Mouse (Mus musculus): ENCODE data around the gene Nsun2.

Nsun2 gene

DNA sequence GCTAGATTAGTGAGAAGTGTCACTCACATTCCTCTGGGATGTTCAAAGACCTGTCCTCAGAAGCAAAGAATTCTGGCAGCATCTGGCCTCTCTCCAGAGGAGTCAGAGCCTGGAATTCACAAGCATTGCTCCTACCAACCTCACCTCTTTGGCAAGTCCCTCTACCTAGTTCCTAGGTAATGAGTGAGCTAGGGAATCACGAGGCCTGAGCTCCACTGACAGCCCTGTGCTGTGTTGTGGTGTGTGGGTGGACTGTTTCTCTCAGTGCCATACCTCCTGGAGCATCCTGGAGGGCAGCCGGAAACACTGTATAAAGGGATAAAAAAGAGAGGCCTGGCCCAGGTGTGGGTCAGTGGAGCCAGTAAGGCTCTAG, 9.4 kb upstream of the Nsun2 start:
- DNase-seq (ENCODE audit: low spot score): no peak

DNA sequence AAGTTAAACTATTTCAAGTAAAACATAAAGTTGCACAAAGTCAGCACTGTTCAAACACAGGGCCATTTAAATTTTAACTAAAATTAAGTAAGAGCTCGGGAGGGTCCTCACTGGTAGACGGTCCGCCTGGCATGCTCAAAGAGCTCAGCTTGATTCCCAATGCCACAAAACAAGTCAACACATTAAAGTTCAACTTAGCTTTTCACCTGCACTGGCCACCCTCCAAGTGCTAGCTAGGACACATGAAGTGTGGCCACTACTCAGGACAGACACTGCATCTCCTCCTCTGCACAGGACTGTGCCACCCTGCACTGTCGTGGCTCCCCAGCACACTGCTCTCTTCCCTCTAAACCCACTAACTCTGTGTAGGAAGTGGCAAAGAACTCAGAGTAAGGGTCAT, 7.7 kb upstream of the Nsun2 start:
- DNase-seq (ENCODE audit: low spot score): no peak

DNA sequence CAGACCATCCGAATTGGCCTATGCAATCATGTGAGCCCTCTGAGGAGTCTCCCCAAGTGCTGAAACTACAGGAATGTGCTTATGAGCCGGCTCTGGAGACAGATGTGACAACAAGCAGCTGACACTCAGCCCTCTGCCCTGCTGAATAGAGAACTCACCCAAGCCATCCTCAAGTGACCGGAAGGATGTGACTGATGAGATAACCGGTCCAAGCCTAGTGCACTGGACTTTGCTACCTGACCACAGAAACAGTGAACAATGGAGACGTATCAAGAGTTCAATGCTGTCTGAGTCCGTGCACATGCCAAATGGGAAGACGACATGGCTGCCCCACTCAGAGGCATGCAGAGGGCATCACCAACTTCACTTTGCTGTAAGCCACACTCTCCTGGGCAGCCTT, 5.0 kb upstream of the Nsun2 start:
- DNase-seq (ENCODE audit: low spot score): no peak

DNA sequence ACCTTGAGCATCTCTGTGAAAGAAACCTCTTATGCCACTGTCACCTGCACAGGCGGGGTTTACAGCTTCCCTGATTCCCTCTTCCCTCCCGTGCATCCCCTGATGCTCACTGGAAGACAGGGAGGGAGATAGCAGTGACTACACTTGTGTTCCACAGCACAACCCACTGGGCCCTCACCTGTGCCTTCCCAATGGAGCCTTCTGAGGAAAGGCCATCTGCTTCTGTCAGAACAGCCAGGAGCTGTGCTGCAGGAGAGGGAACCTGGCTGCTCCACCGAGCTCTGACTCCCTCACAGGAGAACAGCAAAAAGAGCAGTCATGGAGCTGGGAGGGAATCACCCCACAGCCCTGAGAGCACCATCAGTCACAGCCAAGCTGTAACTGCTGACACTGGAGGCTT, 3.4 kb upstream of the Nsun2 start:
- no peak for DNase-seq (ENCODE audit: low spot score)

DNA sequence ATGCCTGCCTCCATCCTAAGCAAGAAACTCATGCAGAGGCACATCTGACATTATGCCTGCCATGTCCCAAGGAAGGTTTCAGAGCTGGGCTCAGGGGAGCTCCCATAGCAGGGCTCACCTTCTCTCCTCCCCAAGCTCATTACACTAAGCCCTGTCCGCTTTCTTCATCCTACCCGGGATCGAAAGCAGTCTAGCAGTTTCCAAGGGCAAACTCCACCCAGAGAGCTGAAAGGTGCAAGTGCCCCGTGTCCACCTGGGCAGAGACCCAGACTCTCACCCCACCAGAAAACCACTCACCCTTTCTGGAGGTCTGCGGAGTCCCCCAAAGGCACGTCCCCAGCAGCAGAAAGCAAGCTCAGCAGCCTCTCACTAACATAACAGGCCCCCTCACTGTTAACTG, 2.6 kb upstream of the Nsun2 start:
- no peak for DNase-seq (ENCODE audit: low spot score)

DNA sequence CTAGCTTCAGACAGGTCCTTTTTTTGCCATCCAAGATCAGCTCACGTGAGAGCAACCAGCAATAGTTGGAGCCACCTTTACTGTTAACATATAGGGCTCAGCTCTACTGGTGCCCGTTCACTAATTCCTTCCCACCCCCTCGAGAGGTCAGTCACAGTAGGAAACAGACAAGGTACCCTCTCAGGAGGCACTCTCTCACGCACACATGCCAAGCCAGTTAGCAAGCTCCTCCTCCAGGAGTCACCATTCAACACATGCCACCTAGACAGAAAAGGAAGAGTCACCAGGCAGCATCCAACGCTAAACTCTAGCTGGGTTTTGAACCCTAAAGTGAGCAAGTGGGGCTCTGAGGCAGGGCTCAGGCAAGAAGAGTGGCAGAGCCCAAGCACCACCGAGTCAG, 2.1 kb upstream of the Nsun2 start:
- DNase-seq (ENCODE audit: low spot score): no peak

DNA sequence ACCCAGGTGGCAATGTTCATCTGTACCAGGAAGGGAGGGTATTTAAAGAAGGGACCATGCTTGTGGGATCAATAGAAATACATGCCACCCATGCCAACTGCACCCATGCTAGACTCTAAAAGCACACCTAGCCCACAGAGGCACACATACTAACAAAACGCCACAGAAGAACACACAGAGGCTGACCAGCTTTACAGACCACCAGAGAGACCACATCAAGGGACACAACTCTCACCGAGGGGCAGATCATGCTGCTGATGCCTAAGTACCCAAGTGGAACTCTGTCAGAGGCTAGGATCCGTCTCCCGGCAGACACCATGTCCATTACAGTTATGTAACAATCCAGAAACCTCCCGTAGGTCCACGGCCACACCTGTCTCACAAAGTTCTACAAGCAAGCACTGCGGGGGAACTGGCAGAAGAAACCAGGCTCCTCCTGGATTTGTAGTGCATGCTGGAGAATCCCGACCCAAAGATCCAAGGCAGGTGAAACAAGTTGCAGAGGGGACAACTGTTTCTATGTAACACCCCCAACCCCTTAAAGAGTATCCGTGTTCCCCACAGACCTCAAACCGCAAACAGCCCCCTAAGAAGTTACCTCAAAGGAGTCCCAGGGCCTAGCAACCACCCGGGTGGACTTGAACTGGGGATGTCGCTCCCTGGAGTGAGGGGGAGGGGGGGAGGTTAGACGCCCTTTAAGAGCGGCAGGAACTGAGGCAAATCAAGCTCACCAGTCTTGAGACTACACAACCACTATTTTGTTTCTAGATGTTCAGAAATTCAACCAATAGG, 1.2 kb upstream of the Nsun2 start:
- no peak for DNase-seq (ENCODE audit: low spot score)

DNA sequence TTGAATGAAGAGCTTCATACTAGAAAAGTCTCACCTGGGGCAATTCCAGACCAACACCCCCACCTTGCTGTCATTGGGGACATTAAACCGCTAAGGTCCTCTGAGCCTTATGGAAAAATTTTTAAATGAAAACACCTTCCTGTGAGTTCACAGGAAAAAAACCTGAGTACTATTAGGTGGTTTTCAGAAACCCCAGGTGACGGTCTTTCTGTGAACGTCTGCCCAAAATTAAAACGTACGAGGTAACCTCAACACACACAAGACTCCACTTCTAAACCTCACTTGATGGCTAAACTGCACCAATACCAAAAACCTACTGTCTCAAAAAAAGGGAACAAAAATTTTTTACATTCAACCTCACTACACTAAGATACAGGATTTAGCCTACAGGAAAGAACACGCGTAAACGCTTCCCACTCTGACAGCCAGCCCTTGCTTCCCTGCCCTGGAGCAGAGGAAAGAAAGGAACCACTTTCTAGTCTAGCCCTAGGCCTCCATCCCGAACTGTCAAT, 597 bp upstream of the Nsun2 start:
- DNase-seq (ENCODE audit: low spot score): no peak

DNA sequence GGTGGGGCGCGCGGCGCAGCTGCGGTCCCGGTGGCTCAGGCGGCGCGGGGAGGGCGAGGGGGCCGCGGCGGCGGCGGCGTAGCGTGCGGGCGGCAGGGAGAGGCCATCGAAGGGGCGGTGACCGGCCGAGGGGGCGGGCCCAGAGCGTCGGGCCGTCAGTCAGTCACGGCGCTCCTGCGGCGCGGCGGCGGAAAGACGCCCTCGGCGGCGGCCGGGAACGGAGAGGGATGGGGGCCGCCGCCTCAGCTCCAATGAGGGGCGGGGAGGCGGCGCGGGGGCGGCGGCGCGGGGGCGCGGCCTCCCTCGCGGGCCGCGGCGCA, 748 bp downstream of the Nsun2 start, which contains the start of gene Tent4a:
TSS of gene Tent4a (minus strand) at position 284 of the 320 bp plus-strand sequence.
- DNase-seq (ENCODE audit: low spot score): no peak

DNA sequence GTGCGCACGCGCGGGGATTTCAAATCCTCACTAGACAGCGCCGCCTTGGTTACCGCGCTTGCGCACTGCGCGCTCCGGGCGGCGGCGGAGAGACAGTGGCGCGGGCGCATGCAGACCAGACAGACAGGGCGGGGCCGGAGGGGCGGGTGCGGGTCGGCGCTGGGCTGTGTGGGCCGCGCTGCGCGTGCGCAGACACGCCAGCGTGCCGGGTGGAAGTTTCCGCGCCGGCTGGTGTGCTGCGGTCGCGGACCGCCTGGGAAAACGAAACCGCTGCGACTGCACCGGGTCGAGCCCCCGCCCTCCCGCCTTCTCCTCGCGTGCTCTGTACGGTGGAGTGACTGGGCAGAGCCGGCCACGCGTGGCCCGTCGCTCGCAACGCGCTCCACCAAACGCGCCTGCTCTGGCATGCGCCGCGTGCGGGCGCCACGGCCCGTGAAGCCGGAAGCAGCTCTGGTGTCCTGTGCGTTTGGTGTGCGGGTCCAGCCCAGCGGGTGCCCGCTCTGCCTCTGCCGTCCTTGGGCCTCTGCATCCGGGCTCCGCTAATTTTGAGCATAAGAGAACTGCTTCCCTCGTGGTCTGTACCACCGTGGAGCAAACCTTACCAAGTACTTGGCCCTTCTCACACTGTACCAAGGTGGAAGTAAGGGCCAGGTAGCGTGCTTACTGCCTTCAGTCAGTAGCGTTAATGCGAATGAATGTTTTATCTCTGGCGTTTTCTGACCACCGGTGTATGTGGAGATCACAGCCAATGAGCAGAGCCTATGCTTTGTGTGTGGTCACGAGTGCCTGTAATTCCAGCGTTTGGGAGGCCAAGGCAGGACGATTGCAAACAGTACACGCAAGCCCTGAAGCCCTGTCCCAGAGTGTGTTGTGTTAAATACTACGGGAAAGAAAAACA, 1.4 kb downstream of the Nsun2 start:
- DNase-seq (ENCODE audit: low spot score): peak; percentile 99

DNA sequence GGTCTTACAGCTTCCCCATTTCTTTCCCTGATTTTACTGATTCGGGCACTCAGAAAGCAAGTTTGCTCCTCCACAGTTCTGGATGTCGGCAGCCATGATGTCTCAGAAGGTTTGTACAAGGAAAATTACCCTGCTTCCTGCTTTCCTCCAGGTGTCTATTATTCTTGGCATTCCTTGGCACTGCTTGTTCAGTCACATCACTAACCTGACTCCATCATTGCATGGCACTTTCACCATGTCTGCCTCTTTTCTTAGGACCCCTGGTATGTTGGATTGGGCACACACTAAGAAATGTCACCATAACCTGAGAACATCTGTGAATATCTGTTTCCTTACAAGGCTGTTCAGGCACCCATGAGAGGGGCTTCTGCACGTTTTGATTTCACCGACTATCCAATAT, 2.5 kb downstream of the Nsun2 start:
- no peak for DNase-seq (ENCODE audit: low spot score)

DNA sequence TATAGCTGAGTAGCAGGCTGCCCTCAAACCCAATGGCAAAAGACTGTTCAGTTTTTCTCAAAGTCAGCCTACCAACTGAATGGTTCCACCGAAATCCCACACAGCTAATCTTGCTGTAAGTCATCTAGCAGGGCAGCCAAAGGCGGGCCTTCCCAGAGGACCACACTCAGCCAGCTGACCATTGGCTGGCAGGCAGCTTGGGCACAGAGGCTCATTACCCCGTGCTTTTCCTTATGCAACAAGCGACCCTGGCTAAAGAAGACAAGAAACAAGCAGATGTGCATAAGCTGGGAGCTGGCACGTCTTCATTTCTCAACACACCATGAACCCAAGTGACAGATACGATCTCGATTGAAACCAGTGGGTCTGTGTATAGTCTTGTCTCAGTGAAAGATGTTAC, 3.8 kb downstream of the Nsun2 start:
- DNase-seq (ENCODE audit: low spot score): no peak

DNA sequence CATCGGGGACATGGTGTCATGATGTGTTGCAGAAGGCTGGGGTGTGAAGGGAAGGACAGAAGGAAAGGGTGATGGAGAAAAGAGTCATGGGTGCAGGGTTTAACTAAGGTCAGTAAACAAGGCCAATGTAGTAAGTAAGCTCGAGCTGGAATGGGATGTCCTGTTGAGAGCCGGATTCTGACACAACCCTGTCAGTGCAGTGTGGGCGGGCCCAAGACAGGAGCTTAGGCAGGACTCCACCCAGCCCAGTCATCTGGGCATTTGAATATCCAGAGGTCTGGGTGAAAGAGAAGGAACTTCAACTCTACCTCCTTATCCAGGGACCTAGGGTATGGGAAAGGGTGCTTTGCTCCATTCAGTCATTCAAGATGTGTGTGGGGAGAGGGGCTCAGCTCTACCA, 4.8 kb downstream of the Nsun2 start:
- no peak for DNase-seq (ENCODE audit: low spot score)

DNA sequence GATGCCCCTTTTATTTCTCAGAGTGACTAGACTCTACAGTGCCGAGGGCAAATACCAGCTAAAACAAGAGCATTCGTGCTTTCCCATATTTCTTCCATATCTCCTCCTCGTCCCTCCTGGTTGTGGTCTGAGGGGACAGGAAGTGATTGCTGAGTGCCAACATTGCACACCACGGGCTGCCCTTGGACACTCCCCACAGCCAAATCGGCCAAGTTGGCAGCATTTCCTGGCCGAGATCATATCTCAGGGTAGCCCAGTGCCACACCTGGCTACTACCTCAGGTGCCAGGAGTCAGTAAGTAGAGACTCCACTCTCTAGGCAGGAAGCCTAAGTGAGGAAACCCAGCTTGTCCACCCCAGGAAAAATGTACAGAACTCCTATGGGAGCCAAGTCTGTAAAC, 7.7 kb downstream of the Nsun2 start:
- peak; percentile 43 for DNase-seq (ENCODE audit: low spot score)

DNA sequence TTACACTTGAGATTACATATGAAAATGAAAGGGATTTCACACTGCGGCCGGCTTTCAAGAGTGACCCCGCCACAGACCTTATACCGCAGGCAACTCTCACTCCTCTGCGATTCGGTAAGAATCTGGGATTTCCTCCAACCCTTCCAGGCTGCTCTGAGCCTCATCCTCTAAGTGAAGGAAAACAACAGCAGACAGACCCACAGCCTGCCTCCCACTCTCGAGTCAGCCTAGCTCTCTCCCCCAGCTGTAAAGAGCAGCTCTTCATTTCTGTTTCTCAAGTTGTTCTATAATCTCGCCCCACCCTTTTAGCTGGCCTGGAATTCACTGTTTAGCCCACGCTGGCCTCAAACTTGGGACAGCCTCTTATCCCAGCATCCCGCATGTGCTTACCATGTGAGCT, 8.2 kb downstream of the Nsun2 start:
- DNase-seq (ENCODE audit: low spot score): no peak

DNA sequence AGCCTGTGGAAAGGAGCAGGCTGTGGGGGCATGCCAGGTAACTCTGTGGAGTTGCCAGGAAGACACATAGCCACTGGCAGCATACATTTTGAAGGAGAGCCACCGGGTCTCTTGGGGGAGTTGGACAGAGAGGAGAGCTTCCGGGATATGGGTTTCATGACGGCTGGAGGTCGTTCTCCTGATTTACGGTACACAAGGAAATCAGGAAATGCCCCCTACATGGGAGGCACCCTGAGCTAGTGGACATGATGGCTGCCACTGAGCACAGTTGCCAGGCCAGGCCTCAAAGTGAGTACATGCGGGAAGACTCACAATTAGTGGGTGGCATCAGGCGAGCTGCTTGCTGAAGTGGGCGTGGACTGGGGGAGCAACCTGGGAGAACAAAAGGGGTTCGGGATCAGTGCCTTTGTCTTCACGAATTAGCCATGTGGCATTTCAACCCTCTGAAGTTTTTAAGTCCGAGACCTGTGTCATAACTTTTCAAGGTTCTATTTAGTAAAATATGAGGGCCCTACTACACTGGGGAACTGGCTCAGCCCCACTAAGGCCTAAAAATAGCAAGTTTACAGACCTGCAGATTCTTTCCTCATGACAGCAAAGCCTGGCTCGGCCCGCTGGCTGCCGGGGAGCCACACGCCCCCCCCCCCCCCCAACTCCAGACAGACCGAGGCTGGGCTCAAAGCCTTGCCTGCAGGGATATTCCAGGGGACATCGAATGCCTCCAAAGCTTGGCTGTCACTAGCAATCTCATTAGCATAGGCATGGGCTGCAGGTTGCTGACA, 9.2 kb downstream of the Nsun2 start:
- no peak for DNase-seq (ENCODE audit: low spot score)

DNA sequence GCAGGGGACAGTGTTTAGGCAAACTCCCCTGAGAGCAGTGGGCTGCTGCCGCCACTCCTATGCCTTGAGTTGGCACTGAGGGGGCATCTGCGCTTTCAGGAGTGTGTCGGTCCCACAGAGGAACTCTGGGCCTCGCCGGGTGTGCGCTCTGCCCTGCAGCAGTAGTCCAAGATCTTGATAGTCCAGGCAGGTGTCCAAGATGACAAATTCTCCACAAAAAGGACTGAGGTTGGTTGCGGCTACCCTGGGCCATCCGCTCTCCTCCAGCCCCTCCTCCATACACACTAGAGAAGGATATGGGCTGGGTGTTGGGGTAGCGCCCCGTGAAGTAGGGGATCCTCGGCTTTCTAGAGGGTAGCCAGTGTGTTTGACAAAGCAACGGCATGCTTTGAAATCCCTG, 10.0 kb downstream of the Nsun2 start:
- DNase-seq (ENCODE audit: low spot score): no peak

DNA sequence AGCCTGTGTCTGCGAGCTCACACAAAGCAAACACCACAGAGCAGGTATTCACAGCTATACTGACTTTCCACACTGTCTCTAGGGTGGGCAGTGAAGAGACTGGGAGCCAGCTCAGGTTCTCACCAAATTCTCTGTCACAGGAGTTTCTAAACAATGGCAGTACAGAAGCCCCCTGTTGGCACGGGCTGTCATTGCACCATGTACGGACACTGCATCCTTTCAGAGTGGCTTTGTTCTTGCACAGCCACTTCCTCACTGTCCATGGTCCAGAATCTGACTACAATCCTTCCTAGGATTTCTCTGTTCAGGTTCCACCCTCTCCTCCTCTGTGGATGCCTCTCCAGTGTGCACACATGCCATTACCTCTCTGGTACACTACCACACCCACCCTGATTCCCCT, 11.5 kb downstream of the Nsun2 start:
- no peak for DNase-seq (ENCODE audit: low spot score)

DNA sequence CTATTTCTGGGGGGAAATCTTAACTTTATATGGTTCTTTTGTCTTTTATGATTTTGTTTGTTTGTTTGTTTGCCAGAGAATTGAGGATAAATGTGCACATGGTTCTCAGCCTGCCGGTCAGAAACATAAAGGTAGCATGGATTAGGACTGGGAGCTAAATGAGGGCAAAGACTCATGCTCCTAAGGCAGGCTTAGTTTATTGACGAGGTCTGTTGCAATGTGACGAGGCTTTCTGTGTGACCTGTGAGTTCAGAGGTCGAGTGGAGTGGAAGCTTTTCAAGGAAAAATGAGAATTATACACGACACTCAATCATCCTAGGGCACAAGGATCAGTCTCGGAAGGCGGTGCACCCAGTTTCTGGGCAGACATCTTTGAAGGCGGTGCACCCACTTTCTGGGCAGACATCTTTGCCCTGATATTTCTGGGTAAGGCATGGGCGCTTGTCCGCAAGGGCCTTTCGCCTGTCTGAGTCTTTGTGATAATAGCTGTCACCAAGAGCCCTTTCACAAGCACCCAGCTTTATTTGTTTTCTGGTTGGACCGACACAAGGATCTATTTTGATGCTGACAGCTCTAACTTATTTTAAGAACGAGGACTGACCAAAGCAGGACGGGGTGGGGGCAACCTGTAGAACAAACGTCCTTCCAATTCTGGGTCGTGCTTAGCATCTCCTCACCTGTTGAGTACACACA, 14.1 kb downstream of the Nsun2 start:
- DNase-seq (ENCODE audit: low spot score): no peak

DNA sequence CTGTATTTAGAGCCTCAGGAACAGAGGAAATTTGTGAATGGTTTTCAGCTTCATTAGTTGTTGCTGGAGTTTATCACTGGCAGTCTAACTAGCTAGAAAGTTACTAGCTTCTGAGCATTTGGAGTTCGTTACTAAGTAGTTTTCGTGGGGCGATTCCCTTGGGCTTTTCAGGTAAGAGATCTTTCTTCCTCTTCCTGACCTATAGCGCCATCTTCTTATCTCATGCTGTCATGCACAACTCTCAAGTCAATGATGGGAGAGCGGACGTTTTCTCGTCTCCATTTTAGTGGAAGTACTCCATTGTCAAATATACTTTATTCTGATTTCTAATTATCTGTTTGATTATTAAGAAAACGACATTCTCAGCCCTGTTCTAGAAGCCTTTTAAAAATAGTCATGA, 16.4 kb downstream of the Nsun2 start:
- no peak for DNase-seq (ENCODE audit: low spot score)

DNA sequence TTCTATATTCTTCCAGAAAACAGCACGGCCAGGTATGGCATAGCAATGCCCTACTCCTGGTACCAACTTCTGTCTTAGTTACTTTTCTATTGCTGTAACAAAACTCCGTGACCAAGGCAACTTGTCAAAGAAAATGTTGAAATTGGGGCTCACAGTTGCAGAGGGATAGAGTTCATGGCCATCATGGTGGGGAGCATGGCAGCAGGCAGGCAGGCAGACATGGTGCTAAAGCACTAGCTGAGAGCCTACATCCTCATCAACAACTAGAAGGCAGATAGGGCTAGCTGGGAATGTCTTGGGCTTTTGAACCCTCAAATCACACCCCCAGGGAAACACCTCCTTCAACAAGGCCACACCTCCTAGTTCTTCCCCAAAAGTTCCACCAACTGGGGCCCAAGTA, 17.3 kb downstream of the Nsun2 start:
- DNase-seq (ENCODE audit: low spot score): no peak

DNA sequence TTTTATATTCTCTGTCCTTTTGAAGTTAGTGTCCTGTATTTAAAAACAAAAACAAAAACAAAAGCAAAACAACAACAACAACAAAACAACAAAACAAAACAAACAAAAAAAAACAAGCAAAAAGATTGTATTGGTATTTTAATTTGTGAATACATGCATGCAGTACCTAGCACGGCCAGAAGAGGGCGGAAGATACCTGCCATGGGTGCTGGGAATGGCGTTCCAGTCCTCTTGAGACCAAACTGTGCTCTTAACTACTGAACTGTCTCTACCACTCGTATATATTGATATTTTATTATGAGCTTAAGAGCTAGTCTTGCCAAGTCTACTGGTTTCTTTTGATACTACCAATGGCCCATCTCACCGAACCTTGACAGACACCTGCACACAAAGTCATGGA, 19.5 kb downstream of the Nsun2 start:
- no peak for DNase-seq (ENCODE audit: low spot score)

Measured in ovary, postnatal 36 days (tissue).